Mouse (Mus musculus) stomach, adult 2 months (tissue): ENCODE results near the gene Gm3127. TPM values are rescaled to one million over a fixed set of nuclear protein-coding genes. Genes with fewer than 3 reads are reported as not detected.

Experiments used
- polyA plus RNA-seq: library from polyadenylated mRNA; depleted of rRNA; stranded (reverse); fragments of >200 nt; gene quantifications from 2 replicates; pipeline ENCODE4 v1.2.3, GENCODE M21; 2012; rRNA removed

Gm3127 gene
- polyA plus RNA-seq: not detected in 2 replicates

GRCm38 (mm10) chr14:4164730-4165129 is at the start of gene Gm3127:
Gene Gm3127, plus strand, starts transcription at chr14:4165030.

GRCm38 (mm10) chr14:4182491-4183210 is 17.8 kb downstream of the Gm3127 start, which contains the start of gene Gm2974:
Gene Gm2974, plus strand, starts transcription at chr14:4182576.

Other genes with a start within 250 kb of the Gm3127 start
- gene Gm3029, start 233.3 kb upstream of the Gm3127 start, polyA plus RNA-seq: not detected in 2 replicates
- gene Gm3095, start 201.5 kb upstream of the Gm3127 start, polyA plus RNA-seq: 0.15 TPM in 1 of 2 replicates, not detected in the other
- not detected in 2 replicates for gene Gm3099, start 166.6 kb upstream of the Gm3127 start, polyA plus RNA-seq
- gene Gm5796, start 141.1 kb upstream of the Gm3127 start, polyA plus RNA-seq: 0.03 TPM in 1 of 2 replicates, not detected in the other
- gene Gm3115, start 80.9 kb upstream of the Gm3127 start, polyA plus RNA-seq: not detected in 2 replicates
- not detected in 2 replicates for gene Gm8108, start 54.5 kb upstream of the Gm3127 start, polyA plus RNA-seq
- not detected in 2 replicates for gene Gm2974, start 17.5 kb downstream of the Gm3127 start, polyA plus RNA-seq
- not detected in 2 replicates for gene Gm3138, start 84.6 kb downstream of the Gm3127 start, polyA plus RNA-seq
- not detected in 2 replicates for gene Gm3149, start 152.3 kb downstream of the Gm3127 start, polyA plus RNA-seq
- gene 2610042L04Rik, start 169.7 kb downstream of the Gm3127 start, polyA plus RNA-seq: not detected in 2 replicates
- gene Gm3159, start 232.5 kb downstream of the Gm3127 start, polyA plus RNA-seq: not detected in 2 replicates